Mouse (Mus musculus) embryonic facial prominence, embryonic 11.5 days (tissue): ENCODE measurements around the gene Sox10. TPM values are rescaled to one million over a fixed set of nuclear protein-coding genes. Genes with fewer than 3 reads are reported as not detected.

Source experiments
- ATAC-seq: fragments of 200-750 bp; cut with Nextera tagmentation; replicated peaks from 2 replicates; pipeline ENCODE4 v1.8.0; 2017; ENCODE audit warnings: low read depth; ENCODE audit not compliant: insufficient number of reproducible peaks, low FRiP score, low TSS enrichment
- DNase-seq: peaks from one replicate; pipeline ENCODE4 v3.0.0-alpha.2; 2015; ENCODE audit warnings: low spot score
- H3K27ac ChIP-seq: fragments of 300-500 bp; sonication (generic); replicated peaks from 2 replicates; pipeline ENCODE4 v1.5.1; 2014; ENCODE audit warnings: mild to moderate bottlenecking, low read depth, low read length, control low read depth
- H3K27me3 ChIP-seq: fragments of 300-500 bp; sonication (generic); 2 replicates; pipeline ENCODE4 v1.6.1; 2014; ENCODE audit warnings: mild to moderate bottlenecking, low read length, moderate library complexity, mixed read lengths; ENCODE audit not compliant: control insufficient read depth, insufficient read depth
- H3K36me3 ChIP-seq: fragments of 300-500 bp; sonication (generic); replicated peaks from 2 replicates; pipeline ENCODE4 v1.6.1; 2014; ENCODE audit warnings: low read depth, mild to moderate bottlenecking, low read length, moderate library complexity, mixed read lengths; ENCODE audit not compliant: control insufficient read depth, insufficient read depth
- H3K4me1 ChIP-seq: fragments of 300-500 bp; sonication (generic); 2 replicates; pipeline ENCODE4 v1.6.1; 2014; ENCODE audit warnings: low read length, mixed read lengths; ENCODE audit not compliant: control insufficient read depth, insufficient read depth
- H3K4me2 ChIP-seq: fragments of 300-500 bp; sonication (generic); 2 replicates; pipeline ENCODE4 v1.6.1; 2014; ENCODE audit warnings: low read depth, mild to moderate bottlenecking, control low read depth, low read length, moderate library complexity
- H3K4me3 ChIP-seq: fragments of 300-500 bp; sonication (generic); 2 replicates; pipeline ENCODE4 v1.5.1; 2014; ENCODE audit warnings: low read depth, low read length, control low read depth
- H3K9ac ChIP-seq: fragments of 300-500 bp; sonication (generic); replicated peaks from 2 replicates; pipeline ENCODE4 v1.6.1; 2014; ENCODE audit warnings: mild to moderate bottlenecking, control low read depth, low read length
- H3K9me3 ChIP-seq: fragments of 300-500 bp; sonication (generic); replicated peaks from 2 replicates; pipeline ENCODE4 v1.6.1; 2016; ENCODE audit warnings: mild to moderate bottlenecking, low read length, inconsistent platforms, mixed read lengths; ENCODE audit not compliant: control insufficient read depth
- WGBS: fragments of 180-500 bp; shearing (Covaris S2); extraction: QIAGEN DNeasy Blood & Tissue Kit; methylation state at CpG from one replicate; pipeline ENCODE4 v1.1.7; 2014; 5-methylcytosine and 5-hydroxymethylcytosine counted together
- polyA plus RNA-seq: library from polyadenylated mRNA; unstranded; fragments of >200 nt; fragmentation: Nextera tagmentation; extraction: Ambion mirVana; gene quantifications from 2 replicates; pipeline ENCODE4 v1.2.1, GENCODE M21; 2014

Gene Sox10
- polyA plus RNA-seq, 1 experiment from 2014 or later = 11.6 TPM

GRCm38 (mm10) chr15:79108421-79109320 lies 56.4 kb downstream of the Sox10 start, which contains the start of gene Micall1:
Gene Micall1 (plus strand): TSS chr15:79108898.
- ATAC-seq (peak; percentile 80), DNase-seq (peak; percentile 66)
- no peaks in the 10 kb centered on the region for H3K9me3 ChIP-seq
- peak within 1 kb of the TSS; percentile 86 for H3K9ac ChIP-seq
- peaks cover 3% of the 10 kb centered on the region; the same call in 1 of the 2 replicates for H3K4me1 ChIP-seq
- H3K36me3 ChIP-seq = no peaks in the 10 kb centered on the region
- WGBS = under 1% methylated on average over 66 of the region's 85 CpGs
- no peaks in the 10 kb centered on the region for H3K27me3 ChIP-seq
- H3K27ac ChIP-seq = peak within 1 kb of the TSS; percentile 59
- peak within 1 kb of the TSS; percentile 92 for H3K4me3 ChIP-seq
- peak within 1 kb of the TSS; percentile 98 for H3K4me2 ChIP-seq

GRCm38 (mm10) chr15:79107966-79108365 lies 57.1 kb downstream of the Sox10 start:
- ATAC-seq (no peak), DNase-seq (peak; percentile 26)
- peak overlapping the region; percentile 98 for H3K4me2 ChIP-seq
- H3K36me3 ChIP-seq = no peaks in the 10 kb centered on the region
- WGBS = 21% methylated on average over 7 of the region's 7 CpGs
- H3K4me3 ChIP-seq = peak overlapping the region; percentile 92
- H3K27ac ChIP-seq = peak overlapping the region; percentile 59; the same call in 1 of the 2 replicates
- no peaks in the 10 kb centered on the region for H3K27me3 ChIP-seq
- no peak overlapping the region; the same call in 1 of the 2 replicates for H3K9ac ChIP-seq
- H3K4me1 ChIP-seq = peaks cover 3% of the 10 kb centered on the region; the same call in 1 of the 2 replicates
- no peaks in the 10 kb centered on the region for H3K9me3 ChIP-seq

- Histone ChIP-seq H3K4me1 (peaks cover 3% of the 10 kb centered on the region; the same call in 1 of the 2 replicates), H3K36me3 (no peaks in the 10 kb centered on the region), H3K27me3 (no peaks in the 10 kb centered on the region), H3K4me3 (no peak overlapping the region), H3K9ac (no peak overlapping the region), H3K4me2 (no peak overlapping the region), H3K27ac (no peak overlapping the region), H3K9me3 (no peaks in the 10 kb centered on the region)
- ATAC-seq = no peak
- DNase-seq = no peak
- WGBS = 53% methylated on average over 2 of the region's 2 CpGs
These were observed 59.2 kb downstream of the Sox10 start for GRCm38 (mm10) chr15:79105804-79106203.

Other genes with a start within 250 kb of the Sox10 start
- 547 and 598 TPM in 2 replicates for gene Lgals1, start 238.5 kb downstream of the Sox10 start, polyA plus RNA-seq
- 56.7 and 58.8 TPM in 2 replicates for gene Nol12, start 230.3 kb downstream of the Sox10 start, polyA plus RNA-seq
- 33.4 and 36.9 TPM in 2 replicates for gene Triobp, start 217.5 kb downstream of the Sox10 start, polyA plus RNA-seq
- gene H1f0, start 136.8 kb downstream of the Sox10 start, polyA plus RNA-seq = 315 and 326 TPM in 2 replicates
- 0.18 TPM in 1 of 2 replicates, not detected in the other for gene Galr3, start 123.4 kb downstream of the Sox10 start, polyA plus RNA-seq
- gene Ankrd54, start 102.3 kb downstream of the Sox10 start, polyA plus RNA-seq = 42.8 and 56.2 TPM in 2 replicates
- gene Eif3l, start 90.1 kb downstream of the Sox10 start, polyA plus RNA-seq = 286 and 292 TPM in 2 replicates
- gene Micall1, start 56.3 kb downstream of the Sox10 start, polyA plus RNA-seq = 4.9 and 5.1 TPM in 2 replicates
- gene Polr2f, start 24.2 kb downstream of the Sox10 start, polyA plus RNA-seq = 388 and 414 TPM in 2 replicates
- gene 1700088E04Rik, start 24.0 kb downstream of the Sox10 start, polyA plus RNA-seq = 6.8 and 7.9 TPM in 2 replicates
- 17.2 and 18.0 TPM in 2 replicates for gene Pick1, start 63.9 kb upstream of the Sox10 start, polyA plus RNA-seq
- 0.32 and 0.41 TPM in 2 replicates for gene Gm49486, start 64.2 kb upstream of the Sox10 start, polyA plus RNA-seq
- 0.28 TPM in 1 of 2 replicates, not detected in the other for gene Slc16a8, start 89.5 kb upstream of the Sox10 start, polyA plus RNA-seq
- gene Baiap2l2, start 120.3 kb upstream of the Sox10 start, polyA plus RNA-seq = 1.9 and 5.2 TPM in 2 replicates
- 11.8 and 15.1 TPM in 2 replicates for gene Pla2g6, start 163.2 kb upstream of the Sox10 start, polyA plus RNA-seq
- 2.2 and 2.5 TPM in 2 replicates for gene Maff, start 181.4 kb upstream of the Sox10 start, polyA plus RNA-seq
- 36.2 and 45.5 TPM in 2 replicates for gene Tmem184b, start 238.3 kb upstream of the Sox10 start, polyA plus RNA-seq